In the genomic region with DNA sequence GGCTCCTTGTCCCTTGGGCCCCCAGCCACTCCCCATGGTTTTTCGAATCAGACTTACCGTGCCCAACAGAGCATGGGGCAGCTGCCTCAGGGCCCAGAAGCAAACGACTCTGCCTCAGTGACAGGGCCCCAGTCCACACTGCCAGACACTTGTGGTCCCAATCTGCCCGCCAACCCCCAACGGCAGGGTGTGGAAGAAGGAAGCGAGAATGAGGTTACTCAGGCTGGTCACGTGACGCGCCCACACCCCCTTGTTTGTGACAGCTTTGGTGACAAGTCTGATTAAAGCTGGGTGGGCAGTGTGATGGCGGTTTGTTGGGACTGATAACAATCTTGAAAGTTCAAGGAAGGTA, we compare ENCODE assay signal across 8 mouse cellular contexts. TPM values are rescaled to one million over a fixed set of nuclear protein-coding genes. Genes with fewer than 3 reads are reported as not detected.
DNase-seq lines count a peak whose midpoint lies in the region; ATAC-seq lines count a peak whose summit lies in the region.

No protein-coding gene starts in this region.

- H3K27ac ChIP-seq in forebrain, embryonic 15.5 days (replicated peaks), result no peak overlapping the region

- H3K4me2 ChIP-seq in forebrain, embryonic 15.5 days (replicated peaks), result no peak overlapping the region

- H3K36me3 ChIP-seq in forebrain, embryonic 15.5 days, result no peaks in the 10 kb centered on the region

- H3K9me3 ChIP-seq in forebrain, embryonic 15.5 days, result no peaks in the 10 kb centered on the region

- H3K4me1 ChIP-seq in forebrain, embryonic 15.5 days, result 0 out of 2 replicates have a peak, but pooled peaks cover 5% of the 10 kb centered on the region

- no peak for ATAC-seq in forebrain, embryonic 15.5 days (replicated peaks)

- H3K27me3 ChIP-seq in forebrain, embryonic 15.5 days, result no peaks in the 10 kb centered on the region

- 76% methylated on average over 10 of the region's 10 CpGs for WGBS in forebrain, embryonic 15.5 days

- H3K9ac ChIP-seq in forebrain, embryonic 15.5 days (replicated peaks), result no peak overlapping the region

- DNase-seq in right cerebral cortex, postnatal 10 days (ENCODE audit: low spot score in 2 of 2), result peak; percentile 66 to 67
- DNase-seq in right cerebral cortex, adult 18-20 months, result no peak
- peak; percentile 54 for DNase-seq in gastrocnemius, postnatal 25 days
- DNase-seq in lung, postnatal 4 days, result peak; percentile 80 to 82
- peak; percentile 93 for DNase-seq in thymus, postnatal 25 days
- DNase-seq in cerebellum, postnatal 36 days, result no peak
- no peak for DNase-seq in MN1 (ENCODE audit: low spot score)

- no peak overlapping the region for H3K4me3 ChIP-seq in forebrain, embryonic 15.5 days

RNA-seq across cellular contexts. Expression of a gene that starts 2.2 kb away (rescaled TPM):
- 1 to 10 TPM in 1 of 2 experiments, under 1 TPM in 1; 0.43 to 1.2 TPM for total RNA-seq in gastrocnemius, postnatal 25 days (2021)
- polyA plus RNA-seq in forebrain, embryonic 15.5 days (2015; fragmentation: Nextera tagmentation; extraction: Ambion mirVana), result 1.8 TPM in 2 replicates

RNA-seq across cellular contexts. Expression of a gene that starts 30.0 kb away (rescaled TPM):
- 1 to 10 TPM; 3.0 to 3.6 TPM for total RNA-seq in gastrocnemius, postnatal 25 days (2021)
- polyA plus RNA-seq in forebrain, embryonic 15.5 days (2015; fragmentation: Nextera tagmentation; extraction: Ambion mirVana), result 4.9 and 5.1 TPM in 2 replicates

RNA-seq across cellular contexts. Expression of a gene that starts 57.7 kb away (rescaled TPM):
- total RNA-seq in gastrocnemius, postnatal 25 days (2021), result 100 to 1,000 TPM; 126 to 135 TPM
- polyA plus RNA-seq in forebrain, embryonic 15.5 days (2015; fragmentation: Nextera tagmentation; extraction: Ambion mirVana), result 87.4 and 94.1 TPM in 2 replicates

RNA-seq across cellular contexts. Expression of a gene that starts 58.0 kb away (rescaled TPM):
- total RNA-seq in gastrocnemius, postnatal 25 days (2021), result 1 to 10 TPM; 5.8 to 8.2 TPM
- polyA plus RNA-seq in forebrain, embryonic 15.5 days (2015; fragmentation: Nextera tagmentation; extraction: Ambion mirVana), result 57.6 and 58.7 TPM in 2 replicates

Comparison
In these comparisons a context has a peak if more than half of its experiments do, and no peak if none do; other contexts are left out.
1. DNase-seq: peak in right cerebral cortex, postnatal 10 days (2 of 2), gastrocnemius, postnatal 25 days (single experiment), lung, postnatal 4 days (2 of 2) and thymus, postnatal 25 days (single experiment); none in right cerebral cortex, adult 18-20 months (single experiment), cerebellum, postnatal 36 days (0 of 2) and MN1 (single experiment).